Mouse (Mus musculus) MEL (cell line): Measurements from ENCODE around the gene Islr2.

Source experiments
- CHD2 ChIP-seq: IDR thresholded peaks from 2 replicates; pipeline ENCODE4 v1.6.1; 2011; ENCODE audit warnings: low read length, improper control_type of control experiment
- ELF1 ChIP-seq: IDR thresholded peaks from 2 replicates; pipeline ENCODE4 v1.6.1; 2014; ENCODE audit warnings: low read depth, mild to moderate bottlenecking, inconsistent platforms, low read length, improper control_type of control experiment, moderate library complexity
- EP300 ChIP-seq, 2 experiments: IDR thresholded peaks; 2 replicates each; pipeline ENCODE4 v1.6.1; 2011; ENCODE audit warnings: improper control_type of control experiment in 2 of 2, low read length in 2 of 2, low read depth in 1 of 2, mild to moderate bottlenecking in 1 of 2
- ETS1 ChIP-seq: IDR thresholded peaks from 2 replicates; pipeline ENCODE4 v1.6.1; 2012; ENCODE audit warnings: low read depth, mild to moderate bottlenecking, inconsistent platforms, low read length, improper control_type of control experiment, moderate library complexity
- POLR2A ChIP-seq, 2 experiments: IDR thresholded peaks; 2 replicates each; pipeline ENCODE4 v1.6.1; 2011 to 2012; ENCODE audit warnings: low read length in 2 of 2, mild to moderate bottlenecking in 2 of 2, control low read depth in 1 of 2, improper control_type of control experiment in 1 of 2, low read depth in 1 of 2, moderate library complexity in 1 of 2; ENCODE audit not compliant: control insufficient read depth in 1 of 2, insufficient read depth in 1 of 2, poor library complexity in 1 of 2
- USF2 ChIP-seq, 2 experiments: IDR thresholded peaks; 2 replicates each; pipeline ENCODE4 v1.6.1; 2011 to 2012; ENCODE audit warnings: improper control_type of control experiment in 2 of 2, low read length in 2 of 2, borderline replicate concordance in 1 of 2, inconsistent platforms in 1 of 2, low read depth in 1 of 2, mild to moderate bottlenecking in 1 of 2; ENCODE audit not compliant: insufficient read depth in 1 of 2

GRCm38 (mm10) chr9:58184456-58184855 is 19.7 kb downstream of the Islr2 start:
- TF ChIP-seq EP300 (IDR thresholded peaks at IDR 0.05; ENCODE audit: low read depth in 1 of 2, low read length in 2 of 2) = no peak
- TF ChIP-seq POLR2A (IDR thresholded peaks at IDR 0.05; ENCODE audit: control insufficient read depth in 1 of 2, insufficient read depth in 1 of 2, low read depth in 1 of 2, low read length in 2 of 2, poor library complexity in 1 of 2) = no peak
- TF ChIP-seq USF2 (IDR thresholded peaks at IDR 0.05; ENCODE audit: borderline replicate concordance in 1 of 2, insufficient read depth in 1 of 2, low read depth in 1 of 2, low read length in 2 of 2) = no peak
- no peak for TF ChIP-seq ELF1
- no peak for TF ChIP-seq CHD2
- TF ChIP-seq ETS1 = no peak
